Mouse (Mus musculus) layer of hippocampus, adult 11-12 months (tissue): ENCODE data around the gene Spred3.
"Not testable (repeated sequence)": the region's sequence is repeated elsewhere in the genome, so short reads cannot be mapped to it uniquely, and the experiment has no call there.

ENCODE experiments used
- DNase-seq: peaks from one replicate; pipeline ENCODE4 v3.0.0; 2022; ENCODE audit warnings: low spot score

The Spred3 gene

GRCm38 (mm10) chr7:29170066-29170754 lies at the start of gene Spred3, which contains the start of gene Ggn:
Gene Spred3 (minus strand): TSS chr7:29170411.
Gene Ggn (plus strand): TSS chr7:29170210.
- peak; percentile 60 for DNase-seq

- DNase-seq = no peak
These were observed 44.6 kb upstream of the Spred3 start for GRCm38 (mm10) chr7:29214846-29215245.

GRCm38 (mm10) chr7:29214236-29214635 lies 44.0 kb upstream of the Spred3 start:
- no peak for DNase-seq

- no peak for DNase-seq
These were observed 43.5 kb upstream of the Spred3 start, which contains the start of gene Catsperg1 for GRCm38 (mm10) chr7:29213675-29214082. Gene Catsperg1 (minus strand): TSS chr7:29214035.

- not testable (repeated sequence) for DNase-seq
These were observed 42.8 kb upstream of the Spred3 start for GRCm38 (mm10) chr7:29212775-29213560.

GRCm38 (mm10) chr7:29212199-29212765 lies 42.1 kb upstream of the Spred3 start:
- DNase-seq = no peak

- peak; percentile 77 for DNase-seq
These were observed 41.4 kb upstream of the Spred3 start for GRCm38 (mm10) chr7:29211415-29212198.

- DNase-seq = not testable (repeated sequence)
These were observed 40.8 kb upstream of the Spred3 start for GRCm38 (mm10) chr7:29211013-29211412.

- no peak for DNase-seq
These were observed 32.4 kb upstream of the Spred3 start for GRCm38 (mm10) chr7:29202577-29202976.

- not testable (repeated sequence) for DNase-seq
These were observed 24.0 kb upstream of the Spred3 start for GRCm38 (mm10) chr7:29194230-29194629.

GRCm38 (mm10) chr7:29181323-29181722 lies 11.1 kb upstream of the Spred3 start:
- DNase-seq = not testable (repeated sequence)

GRCm38 (mm10) chr7:29180854-29181236 lies 10.6 kb upstream of the Spred3 start:
- DNase-seq = no peak

GRCm38 (mm10) chr7:29180077-29180853 lies 10.1 kb upstream of the Spred3 start, which contains the start of gene Psmd8:
Gene Psmd8 (minus strand): TSS chr7:29180701.
- peak; percentile 96 for DNase-seq

GRCm38 (mm10) chr7:29179323-29179722 lies 9.1 kb upstream of the Spred3 start:
- DNase-seq = no peak

- DNase-seq = no peak
These were observed 7.9 kb upstream of the Spred3 start for GRCm38 (mm10) chr7:29178106-29178505.

- DNase-seq = no peak
These were observed 2.3 kb upstream of the Spred3 start for GRCm38 (mm10) chr7:29172390-29173016.

- DNase-seq = no peak
These were observed 1.4 kb upstream of the Spred3 start for GRCm38 (mm10) chr7:29171562-29172097.

GRCm38 (mm10) chr7:29170755-29171561 lies 747 bp upstream of the Spred3 start:
- no peak for DNase-seq
